Mouse (Mus musculus): Measurements from ENCODE around the gene Ccl17. TPM values are rescaled to one million over a fixed set of nuclear protein-coding genes. Genes with fewer than 3 reads are reported as not detected.

Ccl17 gene
- total RNA-seq, 2 experiments from 2014 or later: 1.5 TPM; not detected in 1

GRCm38 (mm10) chr8:94789256-94789955 lies 20.8 kb upstream of the Ccl17 start:
- DNase-seq: no peak

- no peak for DNase-seq
Observed at GRCm38 (mm10) chr8:94794368-94794767, 15.9 kb upstream of the Ccl17 start.

DNA sequence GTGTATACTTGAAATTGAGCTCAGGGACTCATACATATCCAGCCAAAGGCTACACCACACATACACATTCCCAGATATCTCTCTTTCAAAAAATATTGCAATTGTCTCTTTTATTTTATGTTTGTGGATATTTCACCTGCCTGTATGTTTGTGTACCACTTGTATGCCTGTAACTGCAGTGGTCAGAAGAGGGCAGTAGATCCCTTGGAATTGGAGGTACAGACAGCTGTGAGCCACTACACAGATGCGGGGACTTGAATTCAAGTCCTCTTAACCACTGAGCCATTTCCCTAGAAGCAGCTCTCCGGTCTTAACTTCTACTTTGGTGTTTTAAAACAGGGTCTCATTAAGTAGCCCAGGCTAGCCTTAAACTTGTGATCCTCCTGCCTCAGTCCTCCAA lies 15.5 kb upstream of the Ccl17 start:
- DNase-seq: no peak

- peak in 1 of 2 experiments; percentile 58 for DNase-seq
Observed at GRCm38 (mm10) chr8:94800278-94800968, 9.8 kb upstream of the Ccl17 start.

DNA sequence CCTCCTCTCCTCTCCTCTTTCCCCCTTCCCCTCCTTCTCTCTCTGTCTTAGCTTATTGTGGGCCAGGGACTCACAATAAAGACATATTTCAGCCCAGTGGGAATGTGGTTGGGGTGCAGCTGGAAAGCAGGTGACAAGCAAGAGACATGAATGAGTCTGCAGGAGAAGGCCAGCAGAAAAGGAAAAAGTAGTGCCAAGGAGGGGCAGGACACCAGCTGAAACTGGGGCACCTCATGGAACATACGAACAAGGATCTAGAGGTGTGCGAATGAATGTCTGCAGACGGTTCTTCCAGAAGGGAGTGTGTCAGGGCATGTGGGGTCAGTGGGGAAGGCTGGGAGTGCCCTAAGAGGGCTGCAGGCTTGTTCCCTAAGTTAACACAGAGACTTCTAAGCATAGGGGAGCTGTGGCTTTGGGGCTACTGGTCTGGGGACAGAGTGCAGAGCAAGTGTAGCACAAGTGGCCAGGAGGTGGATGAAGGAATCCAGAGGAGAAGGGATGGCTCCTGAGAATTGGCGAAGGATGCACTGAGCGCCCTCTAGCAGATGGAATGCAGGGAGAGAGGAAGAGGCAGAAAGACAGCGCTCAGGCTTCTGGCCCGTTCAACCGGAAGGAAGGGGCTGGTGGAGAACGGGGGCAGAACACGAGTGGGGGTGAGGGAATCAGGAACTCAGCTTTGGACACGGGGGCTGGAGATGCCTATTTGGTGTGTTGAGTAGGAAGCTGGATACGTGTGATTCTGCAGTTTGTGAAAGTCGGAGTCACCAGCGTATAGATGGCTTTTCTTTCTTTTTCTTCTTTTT lies 8.8 kb upstream of the Ccl17 start:
- peak; percentile 74 for DNase-seq

DNA sequence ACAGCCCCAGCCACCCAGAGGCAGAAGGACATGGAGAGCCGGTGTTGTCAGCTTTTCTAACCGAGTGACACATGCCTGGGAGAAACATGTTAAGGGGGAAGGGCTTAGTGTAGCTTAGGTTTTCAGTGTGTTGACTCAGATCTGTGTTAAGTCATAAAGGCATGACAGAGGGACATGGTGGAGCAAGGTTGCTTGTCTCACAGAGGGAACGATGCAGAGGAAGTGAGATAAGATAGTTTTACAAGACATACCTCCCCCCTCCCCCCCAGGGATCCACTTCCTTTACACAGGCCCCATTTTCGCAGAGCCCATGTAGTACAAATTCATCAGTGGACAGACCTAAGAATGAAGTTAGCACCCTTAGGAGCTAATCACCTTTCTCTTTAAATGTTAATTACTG lies 7.9 kb upstream of the Ccl17 start:
- no peak for DNase-seq

- no peak for DNase-seq
Observed at GRCm38 (mm10) chr8:94803551-94803950, 6.7 kb upstream of the Ccl17 start.

GRCm38 (mm10) chr8:94804546-94805340 lies 5.5 kb upstream of the Ccl17 start:
- no peak for DNase-seq

- no peak for DNase-seq
Observed at GRCm38 (mm10) chr8:94805811-94806210, 4.4 kb upstream of the Ccl17 start.

DNA sequence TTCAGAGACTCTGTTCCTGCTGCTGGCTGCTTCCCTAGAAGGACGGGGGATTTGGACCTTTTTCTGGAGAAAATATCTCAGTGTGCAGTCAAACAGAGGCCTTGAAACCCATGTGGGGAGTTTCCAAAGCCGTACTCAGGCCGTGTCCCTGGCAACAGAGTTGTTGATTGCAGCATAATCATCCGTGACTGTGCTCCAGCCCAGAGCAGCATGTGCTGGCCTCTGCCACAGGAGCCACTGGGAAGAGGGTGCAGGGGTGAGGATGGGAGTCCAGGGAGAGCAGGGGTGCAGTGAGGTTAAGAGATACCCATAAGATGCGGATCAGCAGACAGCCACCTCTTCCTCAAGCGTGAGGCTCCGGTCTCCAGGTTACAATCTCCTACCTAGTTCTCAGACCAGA lies 2.7 kb upstream of the Ccl17 start:
- peak in 1 of 2 experiments; percentile 56 for DNase-seq

GRCm38 (mm10) chr8:94808372-94808771 lies 1.9 kb upstream of the Ccl17 start:
- no peak for DNase-seq

DNA sequence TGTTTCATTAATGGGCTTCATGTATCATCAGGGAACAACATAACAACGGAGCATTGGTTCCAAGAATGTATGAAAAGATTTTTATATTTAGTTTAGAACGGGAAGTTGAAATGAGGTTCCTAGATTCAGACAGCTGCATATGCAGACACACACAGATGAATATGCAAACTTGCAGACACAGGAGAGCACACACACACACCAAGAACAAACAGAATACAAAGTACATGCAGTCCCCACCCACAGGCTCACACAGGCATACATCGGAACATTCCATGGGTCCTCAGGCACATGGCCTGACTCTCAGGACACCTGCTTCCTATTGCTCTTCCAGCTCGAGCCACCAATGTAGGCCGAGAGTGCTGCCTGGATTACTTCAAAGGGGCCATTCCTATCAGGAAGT lies 602 bp downstream of the Ccl17 start:
- no peak for DNase-seq

DNA sequence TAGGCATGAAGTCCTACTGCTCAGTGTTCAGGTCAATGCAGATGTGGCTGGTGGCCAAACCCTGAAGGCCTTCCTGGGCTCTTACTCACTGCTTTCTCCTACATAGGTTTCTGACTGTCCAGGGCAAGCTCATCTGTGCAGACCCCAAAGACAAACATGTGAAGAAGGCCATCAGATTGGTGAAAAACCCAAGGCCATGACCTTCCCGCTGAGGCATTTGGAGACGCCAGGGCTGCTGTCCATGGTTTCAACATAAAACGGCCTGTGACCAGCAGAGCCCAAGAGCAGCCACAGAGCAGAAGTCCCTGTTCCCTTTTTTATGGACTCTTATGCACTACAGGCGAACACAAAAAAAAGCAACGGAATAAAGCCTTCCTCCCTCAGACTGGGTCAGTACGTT lies 1.4 kb downstream of the Ccl17 start:
- no peak for DNase-seq

DNA sequence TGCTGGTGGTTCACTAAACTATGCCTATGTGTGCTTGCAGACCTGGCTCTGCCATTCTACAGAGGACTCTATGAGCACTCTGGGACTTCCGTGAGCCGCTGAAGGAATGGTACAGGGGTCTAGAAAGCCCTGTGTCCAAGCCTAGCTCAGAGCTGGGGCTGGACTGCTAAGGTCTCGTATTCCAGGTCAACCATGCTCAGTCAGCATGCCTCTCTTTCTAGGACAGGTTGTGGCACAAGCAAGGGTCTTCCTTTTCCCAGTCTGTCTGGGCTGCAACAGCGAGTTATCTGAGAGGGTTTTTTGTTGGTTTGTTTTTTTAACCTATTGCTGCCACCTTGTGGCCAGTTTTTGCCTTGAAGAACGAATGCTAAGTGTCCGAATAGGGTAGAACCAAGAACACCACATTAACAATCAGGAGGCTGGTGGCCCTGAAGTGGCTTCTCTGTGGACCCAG lies 2.4 kb downstream of the Ccl17 start:
- DNase-seq: peak; percentile 87 to 98

GRCm38 (mm10) chr8:94814556-94814955 lies 4.3 kb downstream of the Ccl17 start:
- peak in 1 of 2 experiments; percentile 57 for DNase-seq

- DNase-seq: no peak
Observed at GRCm38 (mm10) chr8:94817933-94818332, 7.7 kb downstream of the Ccl17 start.

- DNase-seq: no peak
Observed at GRCm38 (mm10) chr8:94819671-94820179, 9.5 kb downstream of the Ccl17 start.

- DNase-seq: no peak
Observed at GRCm38 (mm10) chr8:94820553-94820952, 10.3 kb downstream of the Ccl17 start.

DNA sequence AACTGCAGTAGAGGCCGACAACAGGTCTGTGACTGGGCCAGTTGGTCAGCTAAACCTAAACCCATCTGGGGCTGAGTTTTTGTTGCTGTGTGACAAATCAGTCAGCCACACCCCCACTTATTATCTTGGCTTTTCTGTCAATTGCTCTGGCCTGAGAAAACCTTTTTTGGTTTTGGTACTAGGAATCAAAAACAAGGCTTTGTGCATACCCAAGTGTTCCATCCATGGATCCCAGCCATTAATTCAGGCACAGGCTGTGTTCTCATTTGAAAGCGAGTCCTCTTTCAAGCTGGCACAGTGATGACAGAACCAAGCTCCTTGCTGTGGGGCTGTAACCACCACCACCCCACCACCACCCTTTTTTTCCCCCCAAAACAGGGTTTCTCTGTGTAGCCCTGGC lies 11.1 kb downstream of the Ccl17 start:
- DNase-seq: no peak

DNA sequence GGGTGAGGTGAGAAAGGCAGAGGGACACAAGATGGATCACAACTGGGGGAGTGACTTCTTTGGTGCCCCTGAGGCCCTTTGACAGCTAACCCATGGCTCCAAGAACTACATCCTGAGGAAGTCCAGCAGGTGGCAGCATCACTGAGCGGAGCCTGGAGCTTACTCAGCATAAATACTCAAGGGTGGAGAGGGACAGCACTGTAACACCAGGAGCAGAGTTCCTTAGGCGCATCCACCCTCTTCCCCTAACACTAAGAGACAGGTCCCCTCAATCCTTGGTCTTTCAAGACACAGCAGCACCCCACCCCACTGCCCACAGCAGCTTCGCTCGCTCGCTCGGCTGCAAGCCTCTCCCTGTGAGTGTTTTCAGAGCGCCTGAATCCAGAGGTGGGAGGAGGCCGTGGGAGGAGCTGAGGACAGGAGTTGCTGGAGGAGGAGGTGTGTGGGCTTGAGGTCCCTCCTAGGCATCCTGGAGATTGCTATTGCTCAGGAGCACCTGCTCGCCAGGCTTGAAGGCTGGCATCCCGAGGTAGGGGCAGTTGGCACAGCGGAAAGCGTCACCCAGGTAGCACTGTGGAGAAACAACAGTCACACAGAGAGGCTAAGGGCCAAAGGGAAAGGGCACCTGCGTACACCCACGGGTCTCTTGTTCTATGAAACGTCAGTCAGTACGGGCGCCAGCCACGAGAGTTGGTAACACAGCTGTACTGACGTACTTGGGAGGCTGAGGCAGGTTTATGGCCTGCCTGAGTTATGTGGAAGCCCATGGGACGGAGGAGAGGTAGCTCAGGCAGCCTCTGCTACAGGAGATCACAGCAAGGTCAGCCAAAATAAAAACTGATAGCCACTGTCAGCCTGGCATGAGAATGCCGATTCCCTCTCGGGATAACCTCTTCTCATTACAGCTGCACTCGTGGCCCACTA lies 12.6 kb downstream of the Ccl17 start:
- DNase-seq: peak; percentile 61 to 85

DNA sequence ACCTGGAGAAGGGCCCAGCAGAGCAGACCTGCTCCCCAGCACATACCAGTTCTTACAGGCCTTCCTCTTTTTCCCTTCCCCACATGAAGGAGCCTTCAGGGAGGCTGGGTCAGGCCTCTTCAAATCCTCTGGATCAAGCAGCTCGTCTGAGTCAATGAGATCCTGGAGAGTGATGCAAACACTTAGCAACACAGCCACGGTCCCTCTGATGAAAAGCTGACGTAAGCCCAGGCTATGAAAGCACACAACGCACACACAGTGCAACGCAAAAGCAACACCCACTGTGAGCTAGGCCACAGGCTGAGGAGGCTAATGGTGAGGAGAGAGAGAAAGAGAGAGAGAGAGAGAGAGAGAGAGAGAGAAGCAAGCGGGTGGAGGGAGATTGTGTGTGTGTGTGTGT lies 14.9 kb downstream of the Ccl17 start:
- no peak for DNase-seq
